Mouse (Mus musculus) layer of hippocampus, postnatal 36 days (tissue): ENCODE measurements around the gene Clk1. TPM values are rescaled to one million over a fixed set of nuclear protein-coding genes. Genes with fewer than 3 reads are reported as not detected.

Experiments used
- total RNA-seq, 2 experiments: library from RNA; stranded (reverse); gene quantifications; 2 replicates each; pipeline ENCODE4 v1.2.3; 2021

Clk1 gene
- total RNA-seq, 2 experiments from 2014 or later: 167 to 174 TPM

Other genes starting within 250 kb of the Clk1 start
- gene Aox4, start 213.7 kb downstream of the Clk1 start, total RNA-seq: 1 to 10 TPM; 1.8 to 2.2 TPM
- gene Aox2, start 145.7 kb downstream of the Clk1 start, total RNA-seq: not detected
- 100 to 1,000 TPM; 120 to 128 TPM for gene Bzw1, start 31.2 kb downstream of the Clk1 start, total RNA-seq
- 10 to 100 TPM; 19.7 to 20.5 TPM for gene Nif3l1, start 21.1 kb upstream of the Clk1 start, total RNA-seq
- 10 to 100 TPM; 26.7 to 29.7 TPM for gene Ppil3, start 21.4 kb upstream of the Clk1 start, total RNA-seq
- 10 to 100 TPM; 27.4 to 31.1 TPM for gene Orc2, start 81.0 kb upstream of the Clk1 start, total RNA-seq
- gene Fam126b, start 162.3 kb upstream of the Clk1 start, total RNA-seq: 100 to 1,000 TPM; 129 to 134 TPM
- gene Ndufb3, start 162.3 kb upstream of the Clk1 start, total RNA-seq: 100 to 1,000 TPM; 110 to 119 TPM